Mouse (Mus musculus) T-helper 1 cell (primary cell): ENCODE measurements at regions not wholly inside any gene's neighbourhood (a gene's known extent, or its start where the extent isn't known, plus 50 kb on each side); places are given as distances from the start of the nearest gene placed in this dataset.

Source experiments
- in situ Hi-C: fragments of 300-600 bp; cut with MboI, MseI; formaldehyde crosslinking; loops from one replicate; pipeline ENCODE4 v1.15.1; 2025; ENCODE audit warnings: high pct_unique_total_duplicates

GRCm38 (mm10) chr14:102439738-102440137, 542.7 kb downstream of the Kctd12 start:
- in situ Hi-C loops = no loop called here

DNA sequence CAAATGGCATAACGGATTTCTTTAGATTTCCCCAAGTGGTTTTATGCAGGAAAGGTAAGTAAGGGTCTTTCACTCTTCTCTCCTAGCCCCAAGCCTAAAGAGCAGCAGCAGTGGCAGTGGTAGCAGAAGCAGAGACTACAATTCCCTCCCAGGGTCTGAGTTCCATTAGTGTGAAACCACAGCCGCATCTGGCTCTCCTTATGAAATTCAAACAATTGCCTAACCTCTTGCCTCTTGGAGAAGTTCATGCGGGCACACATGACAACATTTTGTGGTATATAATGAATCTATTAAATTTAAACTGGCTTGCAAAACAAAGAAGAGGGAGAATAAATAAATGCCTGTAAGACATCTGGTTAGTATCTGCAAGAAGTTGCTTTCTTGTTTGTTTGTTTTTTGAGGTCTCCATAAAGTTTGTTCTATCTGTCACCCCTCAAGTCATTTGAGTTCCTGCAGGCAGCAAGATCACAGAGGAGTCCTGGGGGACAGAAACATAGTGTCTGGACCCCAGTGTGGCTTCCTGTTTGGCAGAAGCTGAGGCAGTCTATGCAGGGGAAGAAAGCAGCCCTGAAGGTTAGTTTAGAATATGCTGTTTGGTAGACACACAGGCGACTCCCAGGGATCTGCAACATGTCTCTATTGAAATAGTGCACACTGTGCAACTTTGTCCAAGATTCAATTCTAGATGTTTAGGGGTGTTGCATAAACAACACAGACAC, 578.9 kb downstream of the Kctd12 start:
- in situ Hi-C loops = no loop called here

DNA sequence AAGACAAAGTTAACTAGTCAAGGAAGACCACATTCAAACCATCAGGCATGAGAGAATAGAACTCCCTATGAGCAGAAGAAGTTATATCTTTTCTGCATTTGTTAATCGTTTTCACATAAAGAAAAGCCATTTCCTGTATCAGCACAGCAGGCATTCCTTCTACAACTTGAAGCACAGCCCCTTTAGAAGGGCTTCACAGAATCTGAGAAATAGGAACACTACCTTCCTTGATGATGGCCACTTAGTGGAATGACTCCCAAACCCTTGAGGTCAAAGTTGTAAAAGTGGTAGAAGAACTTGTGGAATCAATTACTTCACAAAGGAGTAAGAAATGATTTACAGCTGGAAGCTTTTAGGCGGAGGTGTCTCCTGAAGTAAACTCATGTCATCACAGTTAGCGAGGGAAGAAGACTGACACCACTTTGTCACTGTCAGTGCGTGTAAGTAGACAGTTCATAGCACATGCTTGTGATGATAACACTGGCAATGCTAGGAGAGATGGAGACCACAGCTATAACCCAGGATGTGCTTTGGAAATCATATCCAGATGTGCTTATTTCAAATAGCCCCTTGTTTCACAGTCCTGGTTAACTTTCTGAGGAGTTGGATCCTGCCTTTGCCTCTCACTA, 580.3 kb downstream of the Kctd12 start:
- in situ Hi-C loops = no loop called here

DNA sequence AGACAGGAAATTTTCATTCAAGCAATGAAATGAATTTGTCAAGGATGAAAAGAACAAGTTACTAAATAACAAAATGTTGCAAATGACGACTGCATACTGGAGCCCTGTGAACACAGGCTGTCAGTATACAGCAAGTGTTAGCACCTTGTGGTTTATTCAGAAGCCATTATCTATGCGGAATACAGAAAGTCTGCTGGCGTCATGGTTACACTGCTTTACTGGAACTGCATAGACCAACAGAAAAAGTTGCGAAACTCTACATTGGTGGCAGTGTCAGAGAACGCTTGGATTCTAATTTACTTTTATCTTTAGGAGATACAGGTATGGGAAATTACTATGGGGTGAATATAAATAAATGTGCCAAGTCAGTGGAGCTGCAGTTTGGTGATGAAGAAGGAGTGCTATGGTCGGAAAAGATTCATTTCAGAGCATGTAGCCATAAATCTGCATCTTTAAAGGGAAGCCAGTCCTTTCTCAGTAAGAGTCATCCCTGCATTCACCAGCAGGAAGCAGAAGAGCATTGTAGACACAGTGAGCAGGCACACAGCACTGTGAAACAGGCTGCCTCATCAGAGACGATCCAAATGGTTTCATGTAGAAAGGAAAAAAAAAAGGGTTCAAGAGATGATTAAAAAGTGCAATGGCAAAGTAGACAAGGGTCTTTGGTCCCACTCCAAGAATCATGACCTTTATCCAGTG, 586.3 kb downstream of the Kctd12 start:
- in situ Hi-C loops = loop anchor here (5.0 kb wide), 1 partner anchor 56 kb away; no protein-coding TSS in a partner anchor

DNA sequence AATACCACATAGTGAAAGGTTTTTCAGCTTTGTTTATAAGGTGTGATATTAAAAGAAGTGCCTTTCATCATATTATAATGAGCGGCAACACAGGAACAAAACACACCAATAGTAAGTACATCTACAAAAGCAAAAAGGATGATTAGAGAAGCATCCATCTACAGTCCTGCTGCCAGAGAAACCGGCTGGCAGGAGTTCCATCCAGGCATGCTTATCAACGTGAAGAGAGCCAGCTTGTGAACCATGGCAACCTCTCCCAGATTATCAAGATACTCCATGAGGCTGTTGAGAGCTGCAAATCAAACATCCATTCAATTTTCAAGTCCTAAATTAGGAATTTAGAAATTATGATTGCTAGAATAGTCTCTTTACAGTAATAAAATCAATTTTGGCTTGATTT, 590.1 kb downstream of the Kctd12 start:
- in situ Hi-C loops = no loop called here

DNA sequence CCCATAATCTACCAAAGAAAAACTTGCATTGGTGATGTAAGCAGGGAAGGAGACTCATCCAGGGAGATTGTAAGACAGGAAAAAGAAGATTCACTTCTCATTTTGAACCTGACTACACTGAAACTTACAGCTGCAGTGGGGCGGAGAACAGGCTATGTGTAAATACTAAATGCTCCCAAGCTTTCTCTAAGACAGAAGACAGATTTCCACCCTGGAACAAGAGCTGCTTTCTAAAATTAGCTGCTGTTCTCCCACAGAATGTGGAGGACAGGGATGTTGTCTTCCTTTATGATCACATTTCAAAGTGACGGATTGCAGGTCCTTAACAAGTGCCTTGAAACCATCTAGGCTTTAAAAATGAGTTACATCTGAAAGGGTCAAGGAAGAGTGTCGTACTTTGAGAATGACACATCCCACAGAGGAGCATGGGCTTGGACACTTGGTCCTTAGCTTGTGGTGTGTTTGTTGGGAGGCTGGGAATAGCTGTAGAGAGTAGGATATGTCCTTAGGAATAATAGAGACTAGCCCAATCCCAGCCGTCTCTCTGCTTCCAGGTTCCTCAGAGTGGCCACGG, 609.4 kb downstream of the Kctd12 start:
- in situ Hi-C loops = no loop called here

GRCm38 (mm10) chr14:102361589-102361988, 620.8 kb downstream of the Kctd12 start:
- in situ Hi-C loops = no loop called here

- in situ Hi-C loops = no loop called here
These were observed 599.7 kb downstream of the Lmo7 start for GRCm38 (mm10) chr14:102329409-102329808.

GRCm38 (mm10) chr14:102306332-102306731, 576.6 kb downstream of the Lmo7 start:
- in situ Hi-C loops = no loop called here

- in situ Hi-C loops = no loop called here
These were observed 573.1 kb downstream of the Lmo7 start for GRCm38 (mm10) chr14:102302826-102303225.

- in situ Hi-C loops = no loop called here
These were observed 570.5 kb downstream of the Lmo7 start for GRCm38 (mm10) chr14:102300251-102300650.

DNA sequence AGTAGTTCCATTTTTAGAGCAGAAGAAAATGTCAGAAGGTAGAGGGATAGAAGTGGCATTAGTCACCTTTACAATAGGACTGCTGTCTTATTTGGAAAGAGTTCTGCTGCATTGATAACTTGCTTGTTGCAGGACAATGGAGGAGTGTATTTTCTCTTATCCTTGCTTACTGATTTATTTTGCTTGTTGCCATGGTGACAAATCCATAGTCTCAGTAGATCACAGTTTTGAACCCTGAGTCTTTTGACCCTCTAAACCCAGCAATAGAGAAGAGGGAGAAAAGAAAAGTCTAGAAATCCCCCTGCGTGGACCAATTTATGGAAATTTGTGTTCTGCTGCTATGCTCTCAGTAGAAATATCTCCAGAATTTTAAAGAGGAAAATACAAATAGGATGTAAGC, 561.6 kb downstream of the Lmo7 start:
- in situ Hi-C loops = no loop called here

- in situ Hi-C loops = no loop called here
These were observed 520.3 kb downstream of the Lmo7 start for GRCm38 (mm10) chr14:102250076-102250475.

- in situ Hi-C loops = no loop called here
These were observed 518.8 kb downstream of the Lmo7 start for GRCm38 (mm10) chr14:102248581-102248980.

- in situ Hi-C loops = no loop called here
These were observed 518.3 kb downstream of the Lmo7 start for GRCm38 (mm10) chr14:102248023-102248422.

DNA sequence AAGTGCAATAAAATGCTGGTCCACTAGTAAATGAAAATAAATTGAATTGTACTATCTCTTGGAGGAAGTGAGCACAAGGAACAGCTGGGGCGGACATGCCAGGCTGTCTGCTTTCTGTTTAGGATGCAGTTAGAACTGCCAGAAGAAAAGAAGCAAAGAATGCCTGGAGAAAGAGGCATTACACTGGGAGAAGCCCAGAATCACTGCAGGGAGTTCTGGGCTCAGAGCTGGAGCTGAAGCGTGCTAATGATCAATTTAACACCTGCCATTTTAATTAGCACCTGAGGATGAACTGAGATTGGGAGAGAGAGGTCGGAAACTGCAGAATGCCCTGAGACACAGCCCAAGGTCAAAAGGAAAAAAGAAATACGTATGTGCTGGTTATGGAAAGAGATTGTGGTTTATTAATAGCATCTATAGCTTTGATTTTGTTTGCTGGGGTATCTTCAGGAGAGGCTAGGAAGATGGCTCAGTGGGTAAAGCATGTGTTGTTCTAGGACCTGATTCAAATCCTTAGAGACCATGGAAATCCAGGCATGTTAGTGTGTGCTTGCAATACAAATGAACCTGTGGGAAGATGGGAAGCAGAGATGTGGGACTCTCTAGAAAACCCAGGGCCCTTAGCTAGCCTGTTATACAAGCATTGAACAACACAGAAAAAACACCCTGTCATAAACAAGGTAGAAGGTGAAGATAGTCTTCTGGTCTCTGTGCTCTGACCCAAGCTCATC, 514.2 kb downstream of the Lmo7 start:
- in situ Hi-C loops = no loop called here

- in situ Hi-C loops = no loop called here
These were observed 487.0 kb downstream of the Lmo7 start for GRCm38 (mm10) chr14:102216581-102217368.

GRCm38 (mm10) chr14:102215267-102215964, 485.7 kb downstream of the Lmo7 start:
- in situ Hi-C loops = no loop called here

- in situ Hi-C loops = no loop called here
These were observed 482.3 kb downstream of the Lmo7 start for GRCm38 (mm10) chr14:102212079-102212478.
